Mouse (Mus musculus): Measurements from ENCODE around the gene Gm20721. TPM values are rescaled to one million over a fixed set of nuclear protein-coding genes. Genes with fewer than 3 reads are reported as not detected.
"Not testable (repeated sequence)": the region's sequence is repeated elsewhere in the genome, so short reads cannot be mapped to it uniquely, and the experiment has no call there.

Gm20721 gene
- polyA plus RNA-seq (2015; fragmentation: Nextera tagmentation; extraction: Ambion mirVana) = 17.0 and 19.8 TPM in 2 replicates

GRCm38 (mm10) chr2:174346612-174346998, at the start of gene Gm20721:
Gm20721 (minus strand) TSS chr2:174346712.
- H3K27me3 ChIP-seq (replicated peaks) = no peaks in the 10 kb centered on the region
- no peak within 1 kb of the TSS for H3K4me3 ChIP-seq (replicated peaks)
- H3K9me3 ChIP-seq (replicated peaks) = no peaks in the 10 kb centered on the region
- no peak for ATAC-seq (ENCODE audit: low FRiP score)
- H3K9ac ChIP-seq (replicated peaks) = no peak within 1 kb of the TSS
- no peak within 1 kb of the TSS for H3K4me2 ChIP-seq
- peaks cover 40% of the 10 kb centered on the region for H3K4me1 ChIP-seq
- H3K27ac ChIP-seq (replicated peaks) = no peak within 1 kb of the TSS
- WGBS = 97% methylated on average over 5 of the region's 5 CpGs
- H3K36me3 ChIP-seq = peaks cover 36% of the 10 kb centered on the region

GRCm38 (mm10) chr2:174393383-174393782, 46.9 kb upstream of the Gm20721 start:
- Histone ChIP-seq H3K27me3 (replicated peaks) (no peaks in the 10 kb centered on the region), H3K4me1 (no peaks in the 10 kb centered on the region), H3K27ac (replicated peaks) (no peak overlapping the region), H3K9ac (replicated peaks) (no peak overlapping the region), H3K36me3 (no peaks in the 10 kb centered on the region), H3K4me3 (replicated peaks) (no peak overlapping the region), H3K9me3 (replicated peaks) (peaks cover 4% of the 10 kb centered on the region; the same call in 1 of the 2 replicates), H3K4me2 (no peak overlapping the region)
- ATAC-seq (ENCODE audit: low FRiP score) = no peak
- WGBS = 89% methylated on average over 5 of the region's 5 CpGs

GRCm38 (mm10) chr2:174392554-174392953, 46.0 kb upstream of the Gm20721 start:
- no peaks in the 10 kb centered on the region for H3K36me3 ChIP-seq
- H3K9ac ChIP-seq (replicated peaks) = no peak overlapping the region
- H3K4me1 ChIP-seq = no peaks in the 10 kb centered on the region
- no peak overlapping the region for H3K27ac ChIP-seq (replicated peaks)
- H3K9me3 ChIP-seq (replicated peaks) = peaks cover 4% of the 10 kb centered on the region; the same call in 1 of the 2 replicates
- no peak overlapping the region for H3K4me2 ChIP-seq
- no peaks in the 10 kb centered on the region for H3K27me3 ChIP-seq (replicated peaks)
- H3K4me3 ChIP-seq (replicated peaks) = no peak overlapping the region
- 72% methylated on average over 9 of the region's 9 CpGs for WGBS
- ATAC-seq (ENCODE audit: low FRiP score) = no peak

GRCm38 (mm10) chr2:174391936-174392335, 45.4 kb upstream of the Gm20721 start:
- Histone ChIP-seq H3K4me1 (no peaks in the 10 kb centered on the region), H3K4me2 (no peak overlapping the region), H3K4me3 (replicated peaks) (no peak overlapping the region), H3K9me3 (replicated peaks) (peaks cover 4% of the 10 kb centered on the region; the same call in 1 of the 2 replicates), H3K27me3 (replicated peaks) (no peaks in the 10 kb centered on the region), H3K9ac (replicated peaks) (no peak overlapping the region), H3K36me3 (no peaks in the 10 kb centered on the region), H3K27ac (replicated peaks) (no peak overlapping the region)
- ATAC-seq (ENCODE audit: low FRiP score) = no peak
- 94% methylated on average over 3 of the region's 3 CpGs for WGBS

- no peaks in the 10 kb centered on the region for H3K4me1 ChIP-seq
- H3K36me3 ChIP-seq = no peaks in the 10 kb centered on the region
- H3K9ac ChIP-seq (replicated peaks) = no peak overlapping the region
- no peak for ATAC-seq (ENCODE audit: low FRiP score)
- H3K4me2 ChIP-seq = no peak overlapping the region
- H3K27ac ChIP-seq (replicated peaks) = no peak overlapping the region
- WGBS = 91% methylated on average over 9 of the region's 9 CpGs
- H3K27me3 ChIP-seq (replicated peaks) = no peaks in the 10 kb centered on the region
- H3K4me3 ChIP-seq (replicated peaks) = no peak overlapping the region
- H3K9me3 ChIP-seq (replicated peaks) = no peaks in the 10 kb centered on the region
Observed at GRCm38 (mm10) chr2:174381021-174381420, 34.5 kb upstream of the Gm20721 start.

GRCm38 (mm10) chr2:174366571-174366970, 20.1 kb upstream of the Gm20721 start:
- 90% methylated on average over 10 of the region's 10 CpGs for WGBS
- no peak overlapping the region for H3K4me3 ChIP-seq (replicated peaks)
- ATAC-seq (ENCODE audit: low FRiP score) = no peak
- H3K27me3 ChIP-seq (replicated peaks) = no peaks in the 10 kb centered on the region
- H3K4me1 ChIP-seq = no peaks in the 10 kb centered on the region
- H3K4me2 ChIP-seq = no peak overlapping the region
- no peak overlapping the region for H3K27ac ChIP-seq (replicated peaks)
- no peaks in the 10 kb centered on the region for H3K36me3 ChIP-seq
- no peak overlapping the region for H3K9ac ChIP-seq (replicated peaks)
- H3K9me3 ChIP-seq (replicated peaks) = no peaks in the 10 kb centered on the region

- no peaks in the 10 kb centered on the region for H3K9me3 ChIP-seq (replicated peaks)
- 81% methylated on average over 4 of the region's 4 CpGs for WGBS
- no peaks in the 10 kb centered on the region for H3K27me3 ChIP-seq (replicated peaks)
- H3K27ac ChIP-seq (replicated peaks) = no peak overlapping the region
- no peaks in the 10 kb centered on the region for H3K4me1 ChIP-seq
- no peaks in the 10 kb centered on the region for H3K36me3 ChIP-seq
- no peak overlapping the region for H3K9ac ChIP-seq (replicated peaks)
- no peak overlapping the region for H3K4me3 ChIP-seq (replicated peaks)
- no peak for ATAC-seq (ENCODE audit: low FRiP score)
- H3K4me2 ChIP-seq = no peak overlapping the region
Observed at GRCm38 (mm10) chr2:174359656-174360055, 13.1 kb upstream of the Gm20721 start.

GRCm38 (mm10) chr2:174358516-174358915, 12.0 kb upstream of the Gm20721 start:
- 96% methylated on average over 4 of the region's 4 CpGs for WGBS
- Histone ChIP-seq H3K4me2 (no peak overlapping the region), H3K27ac (replicated peaks) (no peak overlapping the region), H3K27me3 (replicated peaks) (no peaks in the 10 kb centered on the region), H3K9me3 (replicated peaks) (no peaks in the 10 kb centered on the region), H3K36me3 (no peaks in the 10 kb centered on the region), H3K4me3 (replicated peaks) (no peak overlapping the region), H3K9ac (replicated peaks) (no peak overlapping the region), H3K4me1 (no peaks in the 10 kb centered on the region)
- no peak for ATAC-seq (ENCODE audit: low FRiP score)

GRCm38 (mm10) chr2:174346999-174347668, 622 bp upstream of the Gm20721 start:
- Histone ChIP-seq H3K4me1 (peaks cover 35% of the 10 kb centered on the region), H3K36me3 (peaks cover 36% of the 10 kb centered on the region)
- H3K27ac ChIP-seq (replicated peaks); H3K4me2 ChIP-seq; H3K9me3 ChIP-seq (replicated peaks); H3K9ac ChIP-seq (replicated peaks); H3K4me3 ChIP-seq (replicated peaks); ATAC-seq (ENCODE audit: low FRiP score); H3K27me3 ChIP-seq (replicated peaks): not testable (repeated sequence)
- whole genome bisulfite sequencing = 100% methylated on average over 2 of the region's 2 CpGs

- ATAC-seq (ENCODE audit: low FRiP score) = no peak
- Histone ChIP-seq H3K4me1 (peaks cover 50% of the 10 kb centered on the region), H3K27ac (replicated peaks) (peak overlapping the region; percentile 72), H3K36me3 (peaks cover 36% of the 10 kb centered on the region), H3K27me3 (replicated peaks) (no peaks in the 10 kb centered on the region), H3K4me2 (no peak overlapping the region), H3K9ac (replicated peaks) (no peak overlapping the region), H3K4me3 (replicated peaks) (no peak overlapping the region), H3K9me3 (replicated peaks) (no peaks in the 10 kb centered on the region)
- 91% methylated on average over 16 of the region's 16 CpGs for WGBS
Observed at GRCm38 (mm10) chr2:174344996-174345395, 1.5 kb downstream of the Gm20721 start.

- ATAC-seq (ENCODE audit: low FRiP score) = peak; percentile 67
- no peaks in the 10 kb centered on the region for H3K9me3 ChIP-seq (replicated peaks)
- H3K4me1 ChIP-seq = peaks cover 53% of the 10 kb centered on the region
- peaks cover 36% of the 10 kb centered on the region for H3K36me3 ChIP-seq
- H3K4me2 ChIP-seq = peak overlapping the region; percentile 38
- H3K27ac ChIP-seq (replicated peaks) = peak overlapping the region; percentile 72
- H3K9ac ChIP-seq (replicated peaks) = no peak overlapping the region
- H3K27me3 ChIP-seq (replicated peaks) = no peaks in the 10 kb centered on the region
- no peak overlapping the region for H3K4me3 ChIP-seq (replicated peaks)
- 17% methylated on average over 3 of the region's 3 CpGs for WGBS
Observed at GRCm38 (mm10) chr2:174344003-174344655, 2.4 kb downstream of the Gm20721 start.

- H3K4me2 ChIP-seq = peak overlapping the region; percentile 38
- no peak for ATAC-seq (ENCODE audit: low FRiP score)
- peaks cover 36% of the 10 kb centered on the region for H3K36me3 ChIP-seq
- H3K27ac ChIP-seq (replicated peaks) = peak overlapping the region; percentile 72
- H3K9me3 ChIP-seq (replicated peaks) = no peaks in the 10 kb centered on the region
- H3K9ac ChIP-seq (replicated peaks) = no peak overlapping the region
- H3K27me3 ChIP-seq (replicated peaks) = no peaks in the 10 kb centered on the region
- peaks cover 59% of the 10 kb centered on the region for H3K4me1 ChIP-seq
- no peak overlapping the region for H3K4me3 ChIP-seq (replicated peaks)
- WGBS = 46% methylated on average over 1 of the region's 1 CpGs
Observed at GRCm38 (mm10) chr2:174343566-174343965, 2.9 kb downstream of the Gm20721 start.

Measured in neural tube, embryonic 15.5 days (tissue).